Mouse (Mus musculus) heart, adult 2 months (tissue): Measurements from ENCODE around the gene Zfp697. TPM values are rescaled to one million over a fixed set of nuclear protein-coding genes. Genes with fewer than 3 reads are reported as not detected.

Source experiments
- DNase-seq, 2 experiments: peaks; one replicate each; pipeline ENCODE4 v3.0.0; 2021
- H3K27ac ChIP-seq: fragments of 200-600 bp; 2 replicates; pipeline ENCODE4 v1.8.1; 2022
- H3K27me3 ChIP-seq: fragments of 200-500 bp; 2 replicates; pipeline ENCODE4 v1.6.1; 2012; ENCODE audit warnings: mild to moderate bottlenecking, low read length, inconsistent platforms, mixed read lengths; ENCODE audit not compliant: control insufficient read depth, insufficient read depth
- H3K36me3 ChIP-seq: fragments of 200-500 bp; 2 replicates; pipeline ENCODE4 v1.6.1; 2012; ENCODE audit warnings: low read length, inconsistent platforms; ENCODE audit not compliant: control insufficient read depth, insufficient read depth
- H3K4me1 ChIP-seq: fragments of 200-500 bp; 2 replicates; pipeline ENCODE4 v1.6.1; 2011; ENCODE audit warnings: low read length; ENCODE audit not compliant: control insufficient read depth, insufficient read depth
- H3K4me3 ChIP-seq: fragments of 200-600 bp; 2 replicates; pipeline ENCODE4 v1.8.1; 2022
- H3K79me2 ChIP-seq: fragments of 200-500 bp; replicated peaks from 2 replicates; pipeline ENCODE4 v1.6.1; 2012; ENCODE audit warnings: mild to moderate bottlenecking, inconsistent platforms, low read length, moderate library complexity, mixed read lengths; ENCODE audit not compliant: control insufficient read depth, insufficient read depth
- H3K9ac ChIP-seq: fragments of 200-500 bp; 2 replicates; pipeline ENCODE4 v1.6.1; 2012; ENCODE audit warnings: low read depth, mild to moderate bottlenecking, control low read depth, inconsistent platforms, low read length, mixed read lengths
- CTCF ChIP-seq: fragments of 200-600 bp; IDR thresholded peaks from 2 replicates; pipeline ENCODE4 v1.8.1; 2022; ENCODE audit warnings: antibody characterized with exemption, mild to moderate bottlenecking, moderate library complexity
- EP300 ChIP-seq: fragments of 200-500 bp; IDR thresholded peaks from 2 replicates; pipeline ENCODE4 v1.6.1; 2011; ENCODE audit warnings: low read depth, low read length, control low read depth; ENCODE audit not compliant: insufficient read depth
- POLR2A ChIP-seq: fragments of 200-500 bp; IDR thresholded peaks from 2 replicates; pipeline ENCODE4 v1.6.1; 2011; ENCODE audit warnings: mild to moderate bottlenecking, low read depth, low read length, control low read depth; ENCODE audit not compliant: insufficient read depth
- WGBS: fragments of 180-500 bp; shearing (Covaris S2); methylation state at CpG from one replicate; pipeline ENCODE4 v1.1.7; 2018; 5-methylcytosine and 5-hydroxymethylcytosine counted together
- intact Hi-C: fragments of 180-260 bp; cut with DNase I; formaldehyde crosslinking; loops from one replicate; pipeline ENCODE4 v1.15.1; 2025
- polyA plus RNA-seq: library from polyadenylated mRNA; depleted of rRNA; stranded (reverse); fragments of >200 nt; gene quantifications from 2 replicates; pipeline ENCODE4 v1.2.3, GENCODE M21; 2012; rRNA removed
- total RNA-seq, 2 experiments: library from RNA; stranded (reverse); gene quantifications; 2 replicates each; pipeline ENCODE4 v1.2.3; 2021

Gene Zfp697
- total and polyA plus RNA-seq, 3 experiments: 5.9 to 8.1 (median 6.3) TPM

- H3K79me2 ChIP-seq: no peaks in the 10 kb centered on the region
- intact Hi-C loops: no loop called here
- peak; percentile 17 to 38 for DNase-seq
- H3K27me3 ChIP-seq: no peaks in the 10 kb centered on the region
- TF ChIP-seq EP300 (no peak), CTCF (0 out of 2 replicates have a peak, but pooled peaks have one; percentile 4)
- no peak overlapping the region for H3K4me3 ChIP-seq
- H3K4me1 ChIP-seq: no peaks in the 10 kb centered on the region
- no peak overlapping the region for H3K27ac ChIP-seq
- H3K36me3 ChIP-seq: no peaks in the 10 kb centered on the region
- no peak overlapping the region for H3K9ac ChIP-seq
These were observed 381.9 kb downstream of the Zfp697 start for GRCm38 (mm10) chr3:98764155-98764554.

- TF ChIP-seq CTCF (no peak), EP300 (no peak), POLR2A (no peak)
- no peak for DNase-seq
- no peaks in the 10 kb centered on the region for H3K4me1 ChIP-seq
- no peaks in the 10 kb centered on the region for H3K79me2 ChIP-seq
- intact Hi-C loops: no loop called here
- H3K27me3 ChIP-seq: no peaks in the 10 kb centered on the region
- no peak overlapping the region for H3K9ac ChIP-seq
- no peaks in the 10 kb centered on the region for H3K36me3 ChIP-seq
- H3K27ac ChIP-seq: no peak overlapping the region
- H3K4me3 ChIP-seq: no peak overlapping the region
These were observed 398.7 kb downstream of the Zfp697 start for GRCm38 (mm10) chr3:98780921-98781320.

GRCm38 (mm10) chr3:98782181-98782868 is 400.1 kb downstream of the Zfp697 start:
- DNase-seq: no peak
- no peak overlapping the region for H3K9ac ChIP-seq
- TF ChIP-seq EP300 (no peak), POLR2A (no peak), CTCF (no peak)
- H3K4me1 ChIP-seq: no peaks in the 10 kb centered on the region
- no peak overlapping the region for H3K4me3 ChIP-seq
- H3K27ac ChIP-seq: no peak overlapping the region
- intact Hi-C loops: no loop called here
- H3K36me3 ChIP-seq: no peaks in the 10 kb centered on the region
- H3K79me2 ChIP-seq: no peaks in the 10 kb centered on the region
- H3K27me3 ChIP-seq: no peaks in the 10 kb centered on the region

GRCm38 (mm10) chr3:98786551-98786950 is 404.3 kb downstream of the Zfp697 start:
- no peaks in the 10 kb centered on the region for H3K4me1 ChIP-seq
- TF ChIP-seq POLR2A: no peak
- H3K36me3 ChIP-seq: no peaks in the 10 kb centered on the region
- no peak overlapping the region for H3K27ac ChIP-seq
- H3K27me3 ChIP-seq: no peaks in the 10 kb centered on the region
- H3K4me3 ChIP-seq: no peak overlapping the region
- DNase-seq: no peak
- WGBS: 48% methylated on average over 2 of the region's 2 CpGs
- no peak overlapping the region for H3K9ac ChIP-seq
- no peaks in the 10 kb centered on the region for H3K79me2 ChIP-seq
- intact Hi-C loops: no loop called here

Other genes with a start within 250 kb of the Zfp697 start
- not detected for gene Adam30, start 221.8 kb upstream of the Zfp697 start, total RNA-seq
- 0.04 TPM in 1 of 2 replicates, not detected in the other for gene Adam30, start 221.8 kb upstream of the Zfp697 start, polyA plus RNA-seq
- not detected for gene Reg4, start 160.3 kb upstream of the Zfp697 start, total RNA-seq
- not detected in 2 replicates for gene Reg4, start 160.3 kb upstream of the Zfp697 start, polyA plus RNA-seq
- 10 to 100 TPM in 1 of 2 experiments, 1 to 10 TPM in 1; 9.4 to 12.9 TPM for gene Hmgcs2, start 102.0 kb upstream of the Zfp697 start, total RNA-seq
- gene Hmgcs2, start 102.0 kb upstream of the Zfp697 start, polyA plus RNA-seq: 8.1 and 9.9 TPM in 2 replicates
- 1 to 10 TPM; 1.5 to 1.8 TPM for gene Phgdh, start 42.5 kb upstream of the Zfp697 start, total RNA-seq
- 3.7 and 4.5 TPM in 2 replicates for gene Phgdh, start 42.5 kb upstream of the Zfp697 start, polyA plus RNA-seq
- not detected for gene Gm4450, start 74.7 kb downstream of the Zfp697 start, total RNA-seq
- not detected in 2 replicates for gene Gm4450, start 74.7 kb downstream of the Zfp697 start, polyA plus RNA-seq
- not detected for gene Hsd3b4, start 128.1 kb downstream of the Zfp697 start, total RNA-seq
- not detected in 2 replicates for gene Hsd3b4, start 128.1 kb downstream of the Zfp697 start, polyA plus RNA-seq
- gene Gm10681, start 206.3 kb downstream of the Zfp697 start, total RNA-seq: not detected
- gene Gm10681, start 206.3 kb downstream of the Zfp697 start, polyA plus RNA-seq: not detected in 2 replicates
- gene Hsd3b5, start 247.8 kb downstream of the Zfp697 start, total RNA-seq: not detected
- not detected in 2 replicates for gene Hsd3b5, start 247.8 kb downstream of the Zfp697 start, polyA plus RNA-seq